Mouse (Mus musculus): ENCODE measurements around the gene Nup98. TPM values are rescaled to one million over a fixed set of nuclear protein-coding genes. Genes with fewer than 3 reads are reported as not detected.

Nup98 gene
- total RNA-seq (2012; rRNA removed) = 24.6 and 27.3 TPM in 2 replicates
- total RNA-seq (2014; rRNA removed) = 23.9 and 25.0 TPM in 2 replicates
- polyA plus RNA-seq (2012; ENCODE audit: insufficient read length, low read depth) = 34.3 and 37.1 TPM in 2 replicates

GRCm38 (mm10) chr7:102209756-102210721, at the start of gene Nup98, which contains the start of gene Pgap2:
Nup98 (minus strand) TSS chr7:102210176.
Pgap2 (plus strand) TSS chr7:102210208.
- no peaks in the 10 kb centered on the region for H3K9me3 ChIP-seq (replicated peaks; ENCODE audit: low read length)
- H3K79me2 ChIP-seq (replicated peaks; ENCODE audit: control insufficient read depth, extremely low read depth, insufficient read depth, poor library complexity, severe bottlenecking) = peaks cover 33% of the 10 kb centered on the region
- dilution Hi-C loops (cut with MboI; ENCODE audit: extremely low pct_ligation_motif_present, extremely low pct_unique_long_range_greater_than_20kb, low sequenced_read_pairs) = no loop called here
- peaks cover 0 to 7% of the 10 kb centered on the region in 2 experiments for H3K36me3 ChIP-seq (replicated peaks in 1 of 2; ENCODE audit: control insufficient read depth in 1 of 2, insufficient read depth in 1 of 2, low read length in 1 of 2)
- peak within 1 kb of the TSS; percentile 71 for H3K27ac ChIP-seq (ENCODE audit: insufficient read depth, low read depth)
- peak within 1 kb of the TSS; percentile 59 for H3K4me2 ChIP-seq (ENCODE audit: insufficient read depth, low read depth, poor library complexity, severe bottlenecking)
- in situ Hi-C loops (cut with MboI; ENCODE audit: low pct_ligation_motif_present, low pct_unique_long_range_greater_than_20kb, low sequenced_read_pairs) = no loop called here
- H3K27me3 ChIP-seq (replicated peaks) = no peaks in the 10 kb centered on the region
- peak within 1 kb of the TSS; percentile 82 for H3K9ac ChIP-seq (ENCODE audit: insufficient read depth, low read depth)
- DNase-seq (ENCODE audit: extremely low read depth) = peak; percentile 99
- peak within 1 kb of the TSS; percentile 75 to 98 (median 94) for H3K4me3 ChIP-seq (replicated peaks in 1 of 3; ENCODE audit: low read depth in 2 of 3, low read length in 2 of 3, poor library complexity in 1 of 3)
- H3K4me1 ChIP-seq (ENCODE audit: control insufficient read depth in 1 of 2, insufficient read depth in 2 of 2) = peaks cover 0 to 37% of the 10 kb centered on the region in 2 experiments; a peak in 2 of 4 replicates
- peak; percentile 65; the same call in 1 of the 2 replicates for TF ChIP-seq CHD2 (IDR thresholded peaks at IDR 0.05; ENCODE audit: low read length)
- TF ChIP-seq ZNF384 (IDR thresholded peaks at IDR 0.05; ENCODE audit: low read depth, low read length) = 0 out of 2 replicates have a peak, but pooled peaks have one; percentile 7
- peak; percentile 82 for TF ChIP-seq GABPA (IDR thresholded peaks at IDR 0.05; ENCODE audit: insufficient replicate concordance, low read depth, low read length)
- no peak for TF ChIP-seq SMC3 (IDR thresholded peaks at IDR 0.05; ENCODE audit: low read depth, low read length)
- TF ChIP-seq UBTF (IDR thresholded peaks at IDR 0.05; ENCODE audit: low read depth, low read length) = 0 out of 2 replicates have a peak, but pooled peaks have one; percentile 46
- peak; percentile 78 for TF ChIP-seq TCF12 (IDR thresholded peaks at IDR 0.05; ENCODE audit: low read depth, low read length)
- TF ChIP-seq MYC (IDR thresholded peaks at IDR 0.05; ENCODE audit: low read depth, low read length) = 0 out of 2 replicates have a peak, but pooled peaks have one; percentile 20
- peak; percentile 69 for TF ChIP-seq NRF1 (IDR thresholded peaks at IDR 0.05; ENCODE audit: low read depth, low read length)
- TF ChIP-seq JUND (conservative IDR thresholded peaks at IDR 0.05; ENCODE audit: low read depth, low read length) = no peak
- no peak for TF ChIP-seq ZKSCAN1 (IDR thresholded peaks at IDR 0.05; ENCODE audit: borderline replicate concordance, low read depth, low read length)
- no peak for TF ChIP-seq PAX5 (IDR thresholded peaks at IDR 0.05; ENCODE audit: low read length)
- TF ChIP-seq POLR2A (IDR thresholded peaks at IDR 0.05; ENCODE audit: low read depth, low read length) = peak; percentile 78
- 0 out of 2 replicates have a peak, but pooled peaks have one; percentile 29 for TF ChIP-seq IRF4 (IDR thresholded peaks at IDR 0.05; ENCODE audit: low read depth, low read length)
- TF ChIP-seq USF2 (conservative IDR thresholded peaks at IDR 0.05; ENCODE audit: low read depth, low read length) = no peak
- no peak for TF ChIP-seq CTCF (conservative IDR thresholded peaks at IDR 0.05 in 1 of 2, IDR thresholded peaks at IDR 0.05 in 1 of 2; ENCODE audit: low read depth in 2 of 2, low read length in 2 of 2)
- TF ChIP-seq RAD21 (IDR thresholded peaks at IDR 0.05; ENCODE audit: low read depth, low read length) = no peak
- peak; percentile 73 for TF ChIP-seq HCFC1 (IDR thresholded peaks at IDR 0.05; ENCODE audit: low read depth, low read length)
- peak; percentile 81 for TF ChIP-seq NELFE (IDR thresholded peaks at IDR 0.05; ENCODE audit: low read depth, low read length)
- peak; percentile 84 for TF ChIP-seq RCOR1 (conservative IDR thresholded peaks at IDR 0.05; ENCODE audit: low read depth, low read length)
- peak; percentile 91 for TF ChIP-seq ZMIZ1 (IDR thresholded peaks at IDR 0.05; ENCODE audit: low read depth, low read length)
- no peak; the same call in 1 of the 2 replicates for TF ChIP-seq EP300 (IDR thresholded peaks at IDR 0.05; ENCODE audit: low read length)
- TF ChIP-seq SIN3A (IDR thresholded peaks at IDR 0.05; ENCODE audit: low read length) = peak; percentile 88; the same call in 1 of the 2 replicates
- no peak for TF ChIP-seq ZC3H11A (IDR thresholded peaks at IDR 0.05; ENCODE audit: low read depth, low read length)
- TF ChIP-seq MEF2A (IDR thresholded peaks at IDR 0.05; ENCODE audit: borderline replicate concordance, low read depth, low read length) = peak; percentile 68; the same call in 1 of the 2 replicates
- no peak for TF ChIP-seq POLR2AphosphoS2 (IDR thresholded peaks at IDR 0.05; ENCODE audit: low read depth, low read length)
- peak; percentile 93 for TF ChIP-seq MXI1 (IDR thresholded peaks at IDR 0.05; ENCODE audit: low read depth, low read length)
- peak; percentile 43 for TF ChIP-seq ELF1 (IDR thresholded peaks at IDR 0.05; ENCODE audit: low read depth, low read length)
- TF ChIP-seq USF1 (IDR thresholded peaks at IDR 0.05; ENCODE audit: low read depth, low read length) = no peak
- peak; percentile 95 for TF ChIP-seq MAX (IDR thresholded peaks at IDR 0.05; ENCODE audit: low read length)
- TF ChIP-seq JUN (IDR thresholded peaks at IDR 0.05; ENCODE audit: insufficient read depth, low read depth, low read length) = no peak
- TF ChIP-seq CHD1 (IDR thresholded peaks at IDR 0.05; ENCODE audit: low read depth, low read length) = no peak
- TF ChIP-seq ETS1 (conservative IDR thresholded peaks at IDR 0.05; ENCODE audit: low read depth, low read length) = peak; percentile 57
- peak; percentile 55; the same call in 1 of the 2 replicates for TF ChIP-seq MAZ (IDR thresholded peaks at IDR 0.05; ENCODE audit: low read depth, low read length)
- peak; percentile 64 for TF ChIP-seq TBP (conservative IDR thresholded peaks at IDR 0.05; ENCODE audit: low read depth, low read length)
- 0 out of 2 replicates have a peak, but pooled peaks have one; percentile 70 for TF ChIP-seq KAT2A (IDR thresholded peaks at IDR 0.05; ENCODE audit: insufficient replicate concordance, low read length)
- no peak for TF ChIP-seq MAFK (IDR thresholded peaks at IDR 0.05; ENCODE audit: insufficient replicate concordance, low read length)
- TF ChIP-seq BHLHE40 (IDR thresholded peaks at IDR 0.05; ENCODE audit: low read depth, low read length) = peak; percentile 99

Measured in CH12.LX (cell line).